ENCODE assay signal across 14 mouse cellular contexts in the genomic region with DNA sequence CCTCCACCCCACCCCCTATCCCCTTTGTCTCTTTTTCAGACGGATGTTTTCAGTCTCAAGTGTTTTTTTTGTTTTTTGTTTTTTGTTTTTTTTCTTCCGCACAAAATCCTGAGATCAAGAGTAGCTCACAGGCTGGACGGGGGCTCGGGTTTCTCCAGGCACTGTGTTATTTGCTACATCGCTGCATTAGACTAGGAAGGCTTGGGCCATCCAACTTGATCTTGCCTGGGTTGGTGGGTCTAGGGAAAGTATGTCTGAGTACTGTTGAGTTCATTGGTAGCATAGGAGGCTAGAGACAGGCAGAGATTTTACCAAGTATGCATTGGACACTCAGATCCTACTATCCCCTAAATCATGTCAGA. TPM values are rescaled to one million over a fixed set of nuclear protein-coding genes. Genes with fewer than 3 reads are reported as not detected.
DNase-seq lines count a peak whose midpoint lies in the region; ATAC-seq and TF ChIP-seq lines count a peak whose summit lies in the region.
"Had no signal": no experiment of that assay in that cellular context is flagged by ENCODE, and none has a peak within 500 bp of the region (broad histone marks: within the 10 kb centered on the region; RNA-seq: fewer than 3 reads in every experiment).

No protein-coding gene starts in this region.

- H3K9ac ChIP-seq in hindbrain, embryonic 11.5 days (ENCODE audit: low read depth, low read length): peak overlapping the region; percentile 69
- peak overlapping the region; percentile 68 for H3K9ac ChIP-seq in midbrain, embryonic 11.5 days (ENCODE audit: low read length)
- no peak overlapping the region for H3K9ac ChIP-seq in intestine, embryonic 15.5 days
- H3K9ac ChIP-seq: liver, postnatal 0 days had no signal

- H3K4me2 ChIP-seq in hindbrain, embryonic 11.5 days (replicated peaks; ENCODE audit: low read depth, low read length): peak overlapping the region; percentile 52
- peak overlapping the region; percentile 62 for H3K4me2 ChIP-seq in midbrain, embryonic 11.5 days
- no peak overlapping the region for H3K4me2 ChIP-seq in intestine, embryonic 15.5 days (replicated peaks)

- peaks cover 79% of the 10 kb centered on the region for H3K27me3 ChIP-seq in E14TG2a.4 (ENCODE audit: insufficient read depth, low read length)
- H3K27me3 ChIP-seq in embryonic facial prominence, embryonic 10.5 days (replicated peaks; ENCODE audit: low read depth, poor library complexity, severe bottlenecking): peaks cover 99% of the 10 kb centered on the region
- H3K27me3 ChIP-seq in hindbrain, embryonic 11.5 days (ENCODE audit: control insufficient read depth, insufficient read depth, low read length): peaks cover 58% of the 10 kb centered on the region
- H3K27me3 ChIP-seq in midbrain, embryonic 11.5 days (ENCODE audit: control insufficient read depth, insufficient read depth, low read length): peaks cover 70% of the 10 kb centered on the region
- peaks cover 80% of the 10 kb centered on the region for H3K27me3 ChIP-seq in intestine, embryonic 15.5 days (replicated peaks)

- ATAC-seq in hindbrain, embryonic 11.5 days (ENCODE audit: low FRiP score): no peak
- no peak for ATAC-seq in midbrain, embryonic 11.5 days (ENCODE audit: low FRiP score)
- no peak for ATAC-seq in intestine, embryonic 15.5 days
- ATAC-seq: liver, postnatal 0 days had no signal

- no peak for TF ChIP-seq CTCF in E14TG2a.4 (conservative IDR thresholded peaks at IDR 0.05; ENCODE audit: low read length)

- peaks cover 24% of the 10 kb centered on the region for H3K36me3 ChIP-seq in E14TG2a.4 (ENCODE audit: insufficient read depth, low read length)
- H3K36me3 ChIP-seq in embryonic facial prominence, embryonic 10.5 days (replicated peaks): peaks cover 5% of the 10 kb centered on the region; the same call in 1 of the 2 replicates
- H3K36me3 ChIP-seq in hindbrain, embryonic 11.5 days (ENCODE audit: control insufficient read depth, insufficient read depth, low read length): no peaks in the 10 kb centered on the region
- H3K36me3 ChIP-seq in midbrain, embryonic 11.5 days (ENCODE audit: control insufficient read depth, insufficient read depth, low read length): no peaks in the 10 kb centered on the region
- no peaks in the 10 kb centered on the region for H3K36me3 ChIP-seq in intestine, embryonic 15.5 days

- H3K27ac ChIP-seq in embryonic facial prominence, embryonic 10.5 days (replicated peaks): no peak overlapping the region
- peak overlapping the region; percentile 76 for H3K27ac ChIP-seq in hindbrain, embryonic 11.5 days (ENCODE audit: low read depth, low read length)
- 0 out of 2 replicates have a peak overlapping the region, but pooled peaks have one; percentile 49 for H3K27ac ChIP-seq in midbrain, embryonic 11.5 days (ENCODE audit: low read depth, low read length)
- H3K27ac ChIP-seq in intestine, embryonic 15.5 days: no peak overlapping the region
- H3K27ac ChIP-seq: kidney, postnatal 0 days had no signal

- H3K4me3 ChIP-seq in E14TG2a.4 (replicated peaks; ENCODE audit: low read length): peak overlapping the region; percentile 41
- peak overlapping the region; percentile 66; the same call in 1 of the 2 replicates for H3K4me3 ChIP-seq in embryonic facial prominence, embryonic 10.5 days
- peak overlapping the region; percentile 79 for H3K4me3 ChIP-seq in hindbrain, embryonic 11.5 days (ENCODE audit: low read depth, low read length)
- H3K4me3 ChIP-seq in midbrain, embryonic 11.5 days (ENCODE audit: low read depth, low read length): peak overlapping the region; percentile 75; the same call in 1 of the 2 replicates
- no peak overlapping the region for H3K4me3 ChIP-seq in intestine, embryonic 15.5 days (replicated peaks)

- H3K9me3 ChIP-seq in E14TG2a.4 (ENCODE audit: low read length): no peaks in the 10 kb centered on the region
- no peaks in the 10 kb centered on the region for H3K9me3 ChIP-seq in embryonic facial prominence, embryonic 10.5 days
- H3K9me3 ChIP-seq in hindbrain, embryonic 11.5 days (ENCODE audit: control insufficient read depth, low read length): no peaks in the 10 kb centered on the region
- H3K9me3 ChIP-seq in midbrain, embryonic 11.5 days (ENCODE audit: control insufficient read depth, low read length): no peaks in the 10 kb centered on the region
- H3K9me3 ChIP-seq in intestine, embryonic 15.5 days: no peaks in the 10 kb centered on the region

- peak; percentile 35 for DNase-seq in embryonic facial prominence, embryonic 10.5 days (ENCODE audit: low spot score)
- peak; percentile 55 for DNase-seq in hindbrain, embryonic 11.5 days (ENCODE audit: low spot score)
- peak; percentile 94 for DNase-seq in midbrain, embryonic 11.5 days (ENCODE audit: low spot score, missing footprints)
- no peak for DNase-seq in gastrocnemius, postnatal 36 days
- no peak for DNase-seq in urinary bladder, postnatal 10 days (ENCODE audit: low spot score)
- no peak for DNase-seq in testis, postnatal 14 days (ENCODE audit: low spot score)
- DNase-seq: adrenal gland, postnatal 36 days; liver, postnatal 0 days had no signal

- WGBS in embryonic facial prominence, embryonic 10.5 days: under 1% methylated on average over 5 of the region's 5 CpGs
- WGBS in hindbrain, embryonic 11.5 days: under 1% methylated on average over 5 of the region's 5 CpGs
- 3% methylated on average over 5 of the region's 5 CpGs for WGBS in midbrain, embryonic 11.5 days
- WGBS in intestine, embryonic 15.5 days: 5% methylated on average over 5 of the region's 5 CpGs

- intact Hi-C loops in gastrocnemius, postnatal 36 days (cut with DNase I): no loop called here

- H3K4me1 ChIP-seq in E14TG2a.4 (replicated peaks; ENCODE audit: low read depth, low read length): peaks cover 68% of the 10 kb centered on the region
- peaks cover 32% of the 10 kb centered on the region for H3K4me1 ChIP-seq in embryonic facial prominence, embryonic 10.5 days
- peaks cover 2% of the 10 kb centered on the region; the same call in 1 of the 2 replicates for H3K4me1 ChIP-seq in hindbrain, embryonic 11.5 days (replicated peaks; ENCODE audit: control insufficient read depth, insufficient read depth, low read length)
- H3K4me1 ChIP-seq in midbrain, embryonic 11.5 days (ENCODE audit: control insufficient read depth, insufficient read depth, low read length): peaks cover 17% of the 10 kb centered on the region
- no peaks in the 10 kb centered on the region for H3K4me1 ChIP-seq in intestine, embryonic 15.5 days (replicated peaks)

RNA-seq across cellular contexts. Expression of a gene that starts 7.4 kb away (rescaled TPM):
- 0.31 TPM in 1 of 2 replicates, not detected in the other for polyA plus RNA-seq in embryonic facial prominence, embryonic 10.5 days (2016; fragmentation: Nextera tagmentation; extraction: Ambion mirVana)
- polyA plus RNA-seq in hindbrain, embryonic 11.5 days (2014; fragmentation: Nextera tagmentation; extraction: Ambion mirVana): 0.35 and 0.76 TPM in 2 replicates
- 0.41 and 0.45 TPM in 2 replicates for polyA plus RNA-seq in midbrain, embryonic 11.5 days (2014; fragmentation: Nextera tagmentation; extraction: Ambion mirVana)
- not detected for total RNA-seq in gastrocnemius, postnatal 36 days (2021)
- polyA plus RNA-seq in intestine, embryonic 15.5 days (2015; fragmentation: Nextera tagmentation; extraction: Ambion mirVana): not detected in 2 replicates
- total RNA-seq: adrenal gland, postnatal 36 days; heart, adult 18-20 months; heart, postnatal 25 days; left cerebral cortex, adult 8-10 months had no signal
- polyA plus RNA-seq: kidney, postnatal 0 days; liver, postnatal 0 days had no signal

RNA-seq across cellular contexts. Expression of a gene that starts 7.8 kb away (rescaled TPM):
- 2.2 and 2.4 TPM in 2 replicates for polyA plus RNA-seq in embryonic facial prominence, embryonic 10.5 days (2016; fragmentation: Nextera tagmentation; extraction: Ambion mirVana)
- polyA plus RNA-seq in hindbrain, embryonic 11.5 days (2014; fragmentation: Nextera tagmentation; extraction: Ambion mirVana): 9.5 and 11.2 TPM in 2 replicates
- polyA plus RNA-seq in midbrain, embryonic 11.5 days (2014; fragmentation: Nextera tagmentation; extraction: Ambion mirVana): 5.8 and 6.3 TPM in 2 replicates
- not detected for total RNA-seq in gastrocnemius, postnatal 36 days (2021)
- not detected in 2 replicates for polyA plus RNA-seq in intestine, embryonic 15.5 days (2015; fragmentation: Nextera tagmentation; extraction: Ambion mirVana)
- total RNA-seq: heart, adult 18-20 months; heart, postnatal 25 days had no signal
- polyA plus RNA-seq: kidney, postnatal 0 days; liver, postnatal 0 days had no signal

RNA-seq across cellular contexts. Expression of a gene that starts 17.5 kb away (rescaled TPM):
- 6.2 and 6.9 TPM in 2 replicates for polyA plus RNA-seq in embryonic facial prominence, embryonic 10.5 days (2016; fragmentation: Nextera tagmentation; extraction: Ambion mirVana)
- polyA plus RNA-seq in hindbrain, embryonic 11.5 days (2014; fragmentation: Nextera tagmentation; extraction: Ambion mirVana): 19.1 and 20.1 TPM in 2 replicates
- polyA plus RNA-seq in midbrain, embryonic 11.5 days (2014; fragmentation: Nextera tagmentation; extraction: Ambion mirVana): 14.6 and 15.8 TPM in 2 replicates
- not detected for total RNA-seq in gastrocnemius, postnatal 36 days (2021)
- 0.16 TPM in 1 of 2 replicates, not detected in the other for polyA plus RNA-seq in intestine, embryonic 15.5 days (2015; fragmentation: Nextera tagmentation; extraction: Ambion mirVana)
- total RNA-seq: adrenal gland, postnatal 36 days; heart, adult 18-20 months; heart, postnatal 25 days had no signal
- polyA plus RNA-seq: liver, postnatal 0 days had no signal

RNA-seq across cellular contexts. Expression of a gene that starts 32.1 kb away (rescaled TPM):
- 0.50 and 0.56 TPM in 2 replicates for polyA plus RNA-seq in embryonic facial prominence, embryonic 10.5 days (2016; fragmentation: Nextera tagmentation; extraction: Ambion mirVana)
- polyA plus RNA-seq in hindbrain, embryonic 11.5 days (2014; fragmentation: Nextera tagmentation; extraction: Ambion mirVana): 0.99 and 1.6 TPM in 2 replicates
- 0.62 and 0.64 TPM in 2 replicates for polyA plus RNA-seq in midbrain, embryonic 11.5 days (2014; fragmentation: Nextera tagmentation; extraction: Ambion mirVana)
- total RNA-seq in gastrocnemius, postnatal 36 days (2021): not detected
- polyA plus RNA-seq in intestine, embryonic 15.5 days (2015; fragmentation: Nextera tagmentation; extraction: Ambion mirVana): not detected in 2 replicates
- total RNA-seq: adrenal gland, postnatal 36 days; heart, adult 18-20 months; heart, postnatal 25 days had no signal
- polyA plus RNA-seq: kidney, postnatal 0 days; liver, postnatal 0 days had no signal

RNA-seq across cellular contexts. Expression of a gene that starts 51.1 kb away (rescaled TPM):
- 29.1 and 32.8 TPM in 2 replicates for polyA plus RNA-seq in embryonic facial prominence, embryonic 10.5 days (2016; fragmentation: Nextera tagmentation; extraction: Ambion mirVana)
- 31.6 and 33.1 TPM in 2 replicates for polyA plus RNA-seq in hindbrain, embryonic 11.5 days (2014; fragmentation: Nextera tagmentation; extraction: Ambion mirVana)
- polyA plus RNA-seq in midbrain, embryonic 11.5 days (2014; fragmentation: Nextera tagmentation; extraction: Ambion mirVana): 28.1 and 31.2 TPM in 2 replicates
- 10 to 100 TPM; 42.3 to 42.5 TPM for total RNA-seq in gastrocnemius, postnatal 36 days (2021)
- polyA plus RNA-seq in intestine, embryonic 15.5 days (2015; fragmentation: Nextera tagmentation; extraction: Ambion mirVana): 18.9 and 19.1 TPM in 2 replicates

Comparison
In these comparisons a context has a peak if more than half of its experiments do, and no peak if none do; other contexts are left out.
1. DNase-seq: peak in embryonic facial prominence, embryonic 10.5 days (single experiment), hindbrain, embryonic 11.5 days (single experiment) and midbrain, embryonic 11.5 days (single experiment); none in gastrocnemius, postnatal 36 days (0 of 2), urinary bladder, postnatal 10 days (single experiment) and testis, postnatal 14 days (single experiment).
2. H3K27ac ChIP-seq: peak in hindbrain, embryonic 11.5 days (single experiment) and midbrain, embryonic 11.5 days (single experiment); none in embryonic facial prominence, embryonic 10.5 days (single experiment) and intestine, embryonic 15.5 days (single experiment).